ENCODE assay signal across 9 mouse cellular contexts in the genomic region with DNA sequence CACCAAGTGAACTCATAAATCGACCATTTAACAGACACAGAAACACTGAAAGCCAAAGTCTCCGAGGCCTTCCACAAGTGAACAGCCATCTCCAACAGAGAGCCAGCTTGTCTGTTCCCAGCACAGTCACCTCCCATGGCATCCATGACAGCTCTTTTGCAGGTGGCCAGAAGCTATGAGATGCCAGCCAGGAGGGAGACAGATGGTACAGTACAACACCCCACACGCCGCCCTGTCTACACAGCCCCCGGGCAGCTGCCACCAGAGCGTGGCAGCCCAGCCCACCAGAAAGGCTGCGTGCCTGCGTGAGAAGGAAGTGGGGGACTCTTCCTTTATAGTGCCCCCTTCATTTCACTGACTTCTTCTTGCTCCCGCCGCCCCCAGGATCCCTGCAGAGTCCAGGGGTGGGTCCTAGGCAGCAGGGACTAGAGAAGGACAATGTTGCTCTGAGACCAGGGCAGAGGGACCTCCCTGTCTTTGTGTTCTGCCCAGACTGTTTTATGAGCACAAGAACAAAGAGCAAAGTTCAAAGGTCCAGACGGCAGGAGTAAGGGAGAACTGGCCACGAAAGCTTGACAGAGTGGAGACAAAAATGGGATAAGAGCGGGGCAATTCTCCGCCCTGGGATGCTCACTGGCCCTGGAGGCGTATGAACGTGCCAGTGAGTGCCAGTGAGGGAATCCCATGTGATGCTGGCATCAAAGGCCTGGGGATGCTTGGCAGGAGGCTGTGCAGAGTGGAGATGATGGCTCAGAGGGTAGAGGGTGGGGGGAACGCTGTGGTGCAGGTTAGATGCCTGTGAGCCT.
DNase-seq lines count a peak whose midpoint lies in the region; ATAC-seq and TF ChIP-seq lines count a peak whose summit lies in the region.
"Had no signal": no experiment of that assay in that cellular context is flagged by ENCODE, and none has a peak within 500 bp of the region (broad histone marks: within the 10 kb centered on the region; RNA-seq: fewer than 3 reads in every experiment).

No protein-coding gene starts in this region.

- 0 out of 2 replicates have a peak, but pooled peaks cover 3% of the 10 kb centered on the region for H3K36me3 ChIP-seq in hindbrain, embryonic 14.5 days (replicated peaks; ENCODE audit: control insufficient read depth, insufficient read depth)
- H3K36me3 ChIP-seq in thymus, adult 2 months (ENCODE audit: control insufficient read depth, insufficient read depth, low read length) = peaks cover 22% of the 10 kb centered on the region

- WGBS in hindbrain, embryonic 14.5 days = 32% methylated on average over 17 of the region's 17 CpGs
- WGBS in thymus, adult 2 months = 46% methylated on average over 17 of the region's 17 CpGs

- no peak overlapping the region for H3K4me2 ChIP-seq in hindbrain, embryonic 14.5 days (replicated peaks)
- H3K4me2 ChIP-seq: midbrain, embryonic 12.5 days had no signal

- 0 out of 2 replicates have a peak, but pooled peaks have one; percentile 18 for TF ChIP-seq CTCF in thymus, adult 2 months (IDR thresholded peaks at IDR 0.05; ENCODE audit: borderline replicate concordance, control insufficient read depth, extremely low read depth, insufficient read depth, low read length, poor library complexity)

- ATAC-seq in hindbrain, embryonic 14.5 days (ENCODE audit: low FRiP score) = peak; percentile 47; the same call in 1 of the 2 replicates

- H3K4me1 ChIP-seq in hindbrain, embryonic 14.5 days (replicated peaks; ENCODE audit: control insufficient read depth, insufficient read depth, low read length) = peaks cover 7% of the 10 kb centered on the region; the same call in 1 of the 2 replicates
- H3K4me1 ChIP-seq in thymus, adult 2 months (replicated peaks; ENCODE audit: control insufficient read depth, insufficient read depth, low read length) = peaks cover 74% of the 10 kb centered on the region

- no peak overlapping the region for H3K27ac ChIP-seq in hindbrain, embryonic 14.5 days
- H3K27ac ChIP-seq in thymus, adult 2 months (ENCODE audit: control insufficient read depth, insufficient read depth, low read length) = peak overlapping the region; percentile 57
- H3K27ac ChIP-seq: midbrain, embryonic 12.5 days had no signal

- 0 out of 2 replicates have a peak, but pooled peaks have one; percentile 21 for TF ChIP-seq POLR2A in thymus, adult 2 months (IDR thresholded peaks at IDR 0.05; ENCODE audit: control insufficient read depth, extremely low read depth, insufficient read depth, low read length, poor library complexity)

- no peak overlapping the region for H3K9ac ChIP-seq in hindbrain, embryonic 14.5 days
- H3K9ac ChIP-seq: midbrain, embryonic 12.5 days had no signal

- H3K27me3 ChIP-seq in hindbrain, embryonic 14.5 days (ENCODE audit: control insufficient read depth, insufficient read depth, low read length) = no peaks in the 10 kb centered on the region
- H3K27me3 ChIP-seq in thymus, adult 2 months (ENCODE audit: control insufficient read depth, insufficient read depth, low read length) = no peaks in the 10 kb centered on the region
- H3K27me3 ChIP-seq: midbrain, embryonic 12.5 days had no signal

- 0 out of 2 replicates have a peak, but pooled peaks cover 5% of the 10 kb centered on the region for H3K9me3 ChIP-seq in hindbrain, embryonic 14.5 days (ENCODE audit: control insufficient read depth, low read length)
- H3K9me3 ChIP-seq: midbrain, embryonic 12.5 days had no signal

- DNase-seq in retina, postnatal 1 day = peak; percentile 68
- DNase-seq in retina, embryonic 14.5 days (ENCODE audit: low spot score) = no peak
- peak; percentile 44 for DNase-seq in hindbrain, embryonic 14.5 days (ENCODE audit: low spot score)
- DNase-seq in left cerebral cortex, adult 8-10 months (ENCODE audit: low spot score in 2 of 2) = peak; percentile 39 to 83
- peak; percentile 61 for DNase-seq in thymus, adult 2 months
- no peak for DNase-seq in ovary, postnatal 36 days (ENCODE audit: low spot score)
- no peak for DNase-seq in spleen, adult 18-20 months
- no peak for DNase-seq in natural killer cell, adult 2 months (ENCODE audit: low spot score in 2 of 2)

- H3K4me3 ChIP-seq in hindbrain, embryonic 14.5 days (replicated peaks; ENCODE audit: low read length) = no peak overlapping the region
- no peak overlapping the region for H3K4me3 ChIP-seq in thymus, adult 2 months (ENCODE audit: control insufficient read depth, insufficient read depth, low read length)
- H3K4me3 ChIP-seq: midbrain, embryonic 12.5 days had no signal

Comparison
In these comparisons a context has a peak if more than half of its experiments do, and no peak if none do; other contexts are left out.
1. DNase-seq: peak in retina, postnatal 1 day (single experiment), hindbrain, embryonic 14.5 days (single experiment), left cerebral cortex, adult 8-10 months (2 of 2) and thymus, adult 2 months (single experiment); none in retina, embryonic 14.5 days (single experiment), ovary, postnatal 36 days (single experiment), spleen, adult 18-20 months (0 of 2) and natural killer cell, adult 2 months (0 of 2).